Mouse (Mus musculus) telencephalon, adult 2 months (tissue): ENCODE results near the gene Ssna1.

Experiments used
- DNase-seq: peaks from one replicate; pipeline ENCODE4 v3.0.0-alpha.2; 2011; ENCODE audit warnings: low read depth, low spot score

The Ssna1 gene

GRCm38 (mm10) chr2:25231038-25231437 lies 41.2 kb downstream of the Ssna1 start:
- no peak for DNase-seq

GRCm38 (mm10) chr2:25230581-25230980 lies 41.7 kb downstream of the Ssna1 start:
- no peak for DNase-seq

- DNase-seq, result no peak
Observed at GRCm38 (mm10) chr2:25229582-25229981, 42.7 kb downstream of the Ssna1 start.

GRCm38 (mm10) chr2:25228995-25229530 lies 43.2 kb downstream of the Ssna1 start:
- no peak for DNase-seq

- DNase-seq, result peak; percentile 81
Observed at GRCm38 (mm10) chr2:25228431-25228889, 43.8 kb downstream of the Ssna1 start.

GRCm38 (mm10) chr2:25227406-25227805 lies 44.8 kb downstream of the Ssna1 start:
- DNase-seq, result no peak

GRCm38 (mm10) chr2:25226864-25227263 lies 45.4 kb downstream of the Ssna1 start:
- DNase-seq, result no peak

- DNase-seq, result no peak
Observed at GRCm38 (mm10) chr2:25225811-25226379, 46.3 kb downstream of the Ssna1 start.

- DNase-seq, result peak; percentile 99
Observed at GRCm38 (mm10) chr2:25224766-25225752, 47.2 kb downstream of the Ssna1 start.

GRCm38 (mm10) chr2:25224492-25224765 lies 47.8 kb downstream of the Ssna1 start, which contains the start of gene Tubb4b:
Tubb4b (minus strand) TSS chr2:25224702.
- no peak for DNase-seq

- peak; percentile 40 for DNase-seq
Observed at GRCm38 (mm10) chr2:25223681-25224491, 48.4 kb downstream of the Ssna1 start.

- DNase-seq, result no peak
Observed at GRCm38 (mm10) chr2:25221331-25221772, 50.9 kb downstream of the Ssna1 start.
